Mouse (Mus musculus): ENCODE results near the gene Tex11. TPM values are rescaled to one million over a fixed set of nuclear protein-coding genes. Genes with fewer than 3 reads are reported as not detected.
A peak's percentile ranks its signal among the peaks of the same experiment; 100 is the strongest.
"Not testable (repeated sequence)": the region's sequence is repeated elsewhere in the genome, so short reads cannot be mapped to it uniquely, and the experiment has no call there.

The Tex11 gene
- 0.04 TPM in 1 of 2 replicates, not detected in the other for polyA plus RNA-seq (2015; fragmentation: Nextera tagmentation; extraction: Ambion mirVana)

- Histone ChIP-seq H3K9ac (replicated peaks) (no peak within 1 kb of the TSS), H3K4me1 (no peaks in the 10 kb centered on the region), H3K27me3 (replicated peaks) (no peaks in the 10 kb centered on the region), H3K9me3 (replicated peaks) (no peaks in the 10 kb centered on the region), H3K36me3 (no peaks in the 10 kb centered on the region), H3K4me3 (replicated peaks) (no peak within 1 kb of the TSS), H3K4me2 (no peak within 1 kb of the TSS), H3K27ac (replicated peaks) (no peak within 1 kb of the TSS)
- no peak for ATAC-seq (ENCODE audit: low FRiP score)
- WGBS = 89% methylated on average over 31 of the region's 31 CpGs
Observed at GRCm38 (mm10) chrX:101059541-101059940, at the start of gene Tex11. Tex11 (minus strand) TSS chrX:101059667.

- peak within 1 kb of the TSS; percentile 61 for H3K4me2 ChIP-seq
- no peaks in the 10 kb centered on the region for H3K9me3 ChIP-seq (replicated peaks)
- H3K27ac ChIP-seq (replicated peaks) = no peak within 1 kb of the TSS
- H3K27me3 ChIP-seq (replicated peaks) = peaks cover 7% of the 10 kb centered on the region; the same call in 1 of the 2 replicates
- H3K36me3 ChIP-seq = no peaks in the 10 kb centered on the region
- 48% methylated on average over 11 of the region's 11 CpGs for WGBS
- H3K4me1 ChIP-seq = no peaks in the 10 kb centered on the region
- ATAC-seq (ENCODE audit: low FRiP score) = peak; percentile 28; the same call in 1 of the 2 replicates
- peak within 1 kb of the TSS; percentile 34 for H3K4me3 ChIP-seq (replicated peaks)
- H3K9ac ChIP-seq (replicated peaks) = no peak within 1 kb of the TSS
Observed at GRCm38 (mm10) chrX:101085920-101086319, 26.5 kb upstream of the Tex11 start, which contains the start of gene Slc7a3. Slc7a3 (minus strand) TSS chrX:101086020.

- Histone ChIP-seq H3K4me2 (peak overlapping the region; percentile 61), H3K4me3 (replicated peaks) (peak overlapping the region; percentile 34)
- H3K27me3 ChIP-seq (replicated peaks); H3K4me1 ChIP-seq; H3K9ac ChIP-seq (replicated peaks); H3K9me3 ChIP-seq (replicated peaks); H3K27ac ChIP-seq (replicated peaks); H3K36me3 ChIP-seq: not testable (repeated sequence)
- 27% methylated on average over 9 of the region's 9 CpGs for WGBS
- ATAC-seq (ENCODE audit: low FRiP score) = peak; percentile 47; the same call in 1 of the 2 replicates
Observed at GRCm38 (mm10) chrX:101085211-101085610, 25.7 kb upstream of the Tex11 start.

GRCm38 (mm10) chrX:101084192-101084591 lies 24.7 kb upstream of the Tex11 start:
- no peaks in the 10 kb centered on the region for H3K9me3 ChIP-seq (replicated peaks)
- no peak overlapping the region for H3K27ac ChIP-seq (replicated peaks)
- no peaks in the 10 kb centered on the region for H3K4me1 ChIP-seq
- H3K4me3 ChIP-seq (replicated peaks) = no peak overlapping the region
- 73% methylated on average over 2 of the region's 2 CpGs for WGBS
- no peaks in the 10 kb centered on the region for H3K36me3 ChIP-seq
- H3K27me3 ChIP-seq (replicated peaks) = peaks cover 7% of the 10 kb centered on the region; the same call in 1 of the 2 replicates
- H3K4me2 ChIP-seq = peak overlapping the region; percentile 61; the same call in 1 of the 2 replicates
- H3K9ac ChIP-seq (replicated peaks) = no peak overlapping the region
- ATAC-seq (ENCODE audit: low FRiP score) = no peak

GRCm38 (mm10) chrX:101065245-101065644 lies 5.8 kb upstream of the Tex11 start:
- H3K9me3 ChIP-seq (replicated peaks) = no peaks in the 10 kb centered on the region
- no peak overlapping the region for H3K27ac ChIP-seq (replicated peaks)
- H3K9ac ChIP-seq (replicated peaks) = no peak overlapping the region
- 89% methylated on average over 1 of the region's 1 CpGs for WGBS
- no peak overlapping the region for H3K4me3 ChIP-seq (replicated peaks)
- H3K27me3 ChIP-seq (replicated peaks) = no peaks in the 10 kb centered on the region
- ATAC-seq (ENCODE audit: low FRiP score) = no peak
- no peak overlapping the region for H3K4me2 ChIP-seq
- no peaks in the 10 kb centered on the region for H3K4me1 ChIP-seq
- no peaks in the 10 kb centered on the region for H3K36me3 ChIP-seq

GRCm38 (mm10) chrX:101063503-101063902 lies 4.0 kb upstream of the Tex11 start:
- 61% methylated on average over 2 of the region's 2 CpGs for WGBS

GRCm38 (mm10) chrX:100943640-100944039 lies 115.8 kb downstream of the Tex11 start:
- H3K4me2 ChIP-seq = no peak overlapping the region
- WGBS = 35% methylated on average over 2 of the region's 2 CpGs
- no peak overlapping the region for H3K27ac ChIP-seq (replicated peaks)
- no peak overlapping the region for H3K4me3 ChIP-seq (replicated peaks)
- H3K27me3 ChIP-seq (replicated peaks) = 0 out of 2 replicates have a peak, but pooled peaks cover 4% of the 10 kb centered on the region
- no peak overlapping the region for H3K9ac ChIP-seq (replicated peaks)
- H3K9me3 ChIP-seq (replicated peaks) = no peaks in the 10 kb centered on the region
- ATAC-seq (ENCODE audit: low FRiP score) = no peak
- H3K36me3 ChIP-seq = no peaks in the 10 kb centered on the region
- no peaks in the 10 kb centered on the region for H3K4me1 ChIP-seq

More at GRCm38 (mm10) chrX:101063503-101063902, 4.0 kb upstream of the Tex11 start:
- no peaks in the 10 kb centered on the region for H3K4me1 ChIP-seq
- no peak overlapping the region for H3K9ac ChIP-seq (replicated peaks)
- no peaks in the 10 kb centered on the region for H3K27me3 ChIP-seq (replicated peaks)
- no peaks in the 10 kb centered on the region for H3K36me3 ChIP-seq
- H3K4me3 ChIP-seq (replicated peaks) = no peak overlapping the region
- no peak overlapping the region for H3K27ac ChIP-seq (replicated peaks)
- ATAC-seq (ENCODE audit: low FRiP score) = no peak
- H3K4me2 ChIP-seq = no peak overlapping the region
- no peaks in the 10 kb centered on the region for H3K9me3 ChIP-seq (replicated peaks)

GRCm38 (mm10) chrX:100839211-100839610 lies 220.3 kb downstream of the Tex11 start:
- H3K4me2 ChIP-seq = no peak overlapping the region
- ATAC-seq (ENCODE audit: low FRiP score) = no peak
- H3K9me3 ChIP-seq (replicated peaks) = no peaks in the 10 kb centered on the region
- no peak overlapping the region for H3K27ac ChIP-seq (replicated peaks)
- H3K36me3 ChIP-seq = no peaks in the 10 kb centered on the region
- no peak overlapping the region for H3K4me3 ChIP-seq (replicated peaks)
- H3K27me3 ChIP-seq (replicated peaks) = no peaks in the 10 kb centered on the region; the same call in 1 of the 2 replicates
- H3K9ac ChIP-seq (replicated peaks) = no peak overlapping the region
- no peaks in the 10 kb centered on the region for H3K4me1 ChIP-seq

- no peak overlapping the region for H3K27ac ChIP-seq (replicated peaks)
- no peak overlapping the region for H3K4me2 ChIP-seq
- no peak overlapping the region for H3K4me3 ChIP-seq (replicated peaks)
- no peaks in the 10 kb centered on the region for H3K9me3 ChIP-seq (replicated peaks)
- H3K36me3 ChIP-seq = no peaks in the 10 kb centered on the region
- no peak for ATAC-seq (ENCODE audit: low FRiP score)
- no peaks in the 10 kb centered on the region; the same call in 1 of the 2 replicates for H3K27me3 ChIP-seq (replicated peaks)
- no peaks in the 10 kb centered on the region for H3K4me1 ChIP-seq
- H3K9ac ChIP-seq (replicated peaks) = no peak overlapping the region
- whole genome bisulfite sequencing = 89% methylated on average over 2 of the region's 2 CpGs
Observed at GRCm38 (mm10) chrX:100832806-100833205, 226.7 kb downstream of the Tex11 start.

- Histone ChIP-seq H3K36me3 (no peaks in the 10 kb centered on the region), H3K4me2 (no peak overlapping the region), H3K27me3 (replicated peaks) (no peaks in the 10 kb centered on the region), H3K9me3 (replicated peaks) (no peaks in the 10 kb centered on the region), H3K27ac (replicated peaks) (no peak overlapping the region), H3K9ac (replicated peaks) (no peak overlapping the region), H3K4me3 (replicated peaks) (no peak overlapping the region), H3K4me1 (no peaks in the 10 kb centered on the region)
- ATAC-seq (ENCODE audit: low FRiP score) = no peak
- 74% methylated on average over 1 of the region's 1 CpGs for WGBS
Observed at GRCm38 (mm10) chrX:100825557-100825956, 233.9 kb downstream of the Tex11 start.

- Histone ChIP-seq H3K9me3 (replicated peaks) (no peaks in the 10 kb centered on the region), H3K4me3 (replicated peaks) (no peak overlapping the region), H3K4me1 (no peaks in the 10 kb centered on the region), H3K27me3 (replicated peaks) (no peaks in the 10 kb centered on the region), H3K4me2 (no peak overlapping the region), H3K9ac (replicated peaks) (no peak overlapping the region), H3K27ac (replicated peaks) (no peak overlapping the region), H3K36me3 (0 out of 2 replicates have a peak, but pooled peaks cover 4% of the 10 kb centered on the region)
- no peak for ATAC-seq (ENCODE audit: low FRiP score)
- WGBS = 68% methylated on average over 1 of the region's 1 CpGs
Observed at GRCm38 (mm10) chrX:100821149-100821548, 238.3 kb downstream of the Tex11 start.

- no peaks in the 10 kb centered on the region for H3K27me3 ChIP-seq (replicated peaks)
- H3K4me3 ChIP-seq (replicated peaks) = no peak overlapping the region
- no peaks in the 10 kb centered on the region for H3K9me3 ChIP-seq (replicated peaks)
- no peak overlapping the region for H3K27ac ChIP-seq (replicated peaks)
- no peaks in the 10 kb centered on the region for H3K4me1 ChIP-seq
- WGBS = 89% methylated on average over 9 of the region's 9 CpGs
- peaks cover 8% of the 10 kb centered on the region for H3K36me3 ChIP-seq
- ATAC-seq (ENCODE audit: low FRiP score) = no peak
- H3K9ac ChIP-seq (replicated peaks) = no peak overlapping the region
- H3K4me2 ChIP-seq = no peak overlapping the region
Observed at GRCm38 (mm10) chrX:100818681-100819080, 240.8 kb downstream of the Tex11 start.

Data from neural tube, embryonic 15.5 days (tissue).